12 mouse cellular contexts compared by ENCODE assay signal in the genomic region with DNA sequence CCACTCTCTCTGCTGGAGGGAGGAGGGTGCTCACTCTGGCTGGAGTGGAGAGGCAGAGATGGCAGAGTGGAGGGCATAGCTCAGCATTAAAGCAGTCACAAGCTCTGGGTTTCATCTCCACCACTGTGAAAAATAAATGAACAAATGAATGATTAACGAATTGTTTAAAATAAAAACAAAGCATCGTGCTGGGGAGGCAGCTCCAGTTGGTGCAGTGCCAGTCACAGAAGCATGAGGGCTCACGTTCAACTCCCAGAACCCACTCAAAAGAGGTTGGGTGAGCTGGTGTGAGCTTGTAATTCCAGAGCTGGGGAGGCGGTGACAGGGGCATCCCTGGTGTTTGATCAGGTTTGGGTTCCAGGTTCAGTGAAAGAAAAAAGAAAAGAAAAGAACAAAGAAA.
"Had no signal": no experiment of that assay in that cellular context is flagged by ENCODE, and none has a peak within 500 bp of the region (broad histone marks: within the 10 kb centered on the region; RNA-seq: fewer than 3 reads in every experiment).

No protein-coding gene starts in this region.

- H3K4me1 ChIP-seq: hindbrain, embryonic 15.5 days had no signal

- H3K9me3 ChIP-seq: hindbrain, embryonic 15.5 days; limb, embryonic 15.5 days; liver, embryonic 12.5 days; midbrain, embryonic 10.5 days; midbrain, embryonic 15.5 days; neural tube, embryonic 13.5 days had no signal

- H3K9ac ChIP-seq: hindbrain, embryonic 15.5 days; limb, embryonic 15.5 days; liver, embryonic 12.5 days; lung, embryonic 14.5 days; midbrain, embryonic 15.5 days; neural tube, embryonic 13.5 days had no signal

- ATAC-seq: intestine, embryonic 16.5 days; liver, embryonic 12.5 days; midbrain, embryonic 15.5 days had no signal

- DNase-seq: lung, postnatal 14 days; right cerebral cortex, adult 18-20 months; right cerebral cortex, postnatal 25 days; thymus, postnatal 36 days had no signal

- H3K27ac ChIP-seq: hindbrain, embryonic 15.5 days; limb, embryonic 15.5 days; liver, embryonic 12.5 days; midbrain, embryonic 10.5 days; midbrain, embryonic 15.5 days; neural tube, embryonic 13.5 days had no signal

- H3K4me3 ChIP-seq: hindbrain, embryonic 15.5 days; limb, embryonic 15.5 days; liver, embryonic 12.5 days; midbrain, embryonic 10.5 days; midbrain, embryonic 15.5 days; neural tube, embryonic 13.5 days had no signal

- H3K36me3 ChIP-seq: hindbrain, embryonic 15.5 days; limb, embryonic 15.5 days; liver, embryonic 12.5 days; midbrain, embryonic 10.5 days; midbrain, embryonic 15.5 days; neural tube, embryonic 13.5 days had no signal

- H3K4me2 ChIP-seq: hindbrain, embryonic 15.5 days; limb, embryonic 15.5 days; liver, embryonic 12.5 days; lung, embryonic 14.5 days; midbrain, embryonic 15.5 days; neural tube, embryonic 13.5 days had no signal

- H3K27me3 ChIP-seq: hindbrain, embryonic 15.5 days; midbrain, embryonic 15.5 days; neural tube, embryonic 13.5 days had no signal
